Mouse (Mus musculus): ENCODE measurements at regions not wholly inside any gene's neighbourhood (a gene's known extent, or its start where the extent isn't known, plus 50 kb on each side); places are given as distances from the start of the nearest gene placed in this dataset.

DNA sequence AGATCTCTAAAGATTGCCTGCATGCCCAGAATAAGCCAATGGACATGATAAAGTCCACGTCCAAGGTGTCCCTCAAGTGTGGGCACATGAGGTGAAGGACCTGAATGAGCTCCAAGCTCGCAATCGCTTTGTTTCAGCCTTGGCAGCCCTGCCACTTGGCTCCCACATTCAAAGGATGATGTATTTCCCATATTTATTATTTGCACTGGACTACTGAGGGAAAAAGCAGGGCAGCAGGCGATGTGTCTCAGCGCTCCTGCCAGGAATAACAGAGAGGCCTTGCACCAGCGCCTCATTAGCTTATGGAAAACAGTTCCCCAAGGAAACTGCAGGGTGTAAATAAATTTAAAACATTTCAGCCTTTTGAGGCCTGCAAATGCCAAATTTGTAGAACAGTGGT lies 106.6 kb upstream of the 2610301B20Rik start:
- Histone ChIP-seq H3K27ac (ENCODE audit: low read depth, low read length) (no peak overlapping the region), H3K9me3 (ENCODE audit: control insufficient read depth) (no peaks in the 10 kb centered on the region), H3K27me3 (replicated peaks; ENCODE audit: control insufficient read depth, insufficient read depth, low read length) (no peaks in the 10 kb centered on the region), H3K9ac (ENCODE audit: low read depth, low read length) (no peak overlapping the region), H3K36me3 (ENCODE audit: control insufficient read depth, insufficient read depth) (no peaks in the 10 kb centered on the region), H3K4me2 (replicated peaks; ENCODE audit: low read depth) (no peak overlapping the region), H3K4me1 (replicated peaks; ENCODE audit: control insufficient read depth, insufficient read depth, low read length) (no peaks in the 10 kb centered on the region), H3K4me3 (ENCODE audit: low read depth, low read length) (no peak overlapping the region)
- ATAC-seq: no peak
- 80% methylated on average over 6 of the region's 6 CpGs for WGBS
- no peak for TF ChIP-seq CTCF (IDR thresholded peaks at IDR 0.05; ENCODE audit: low read depth)

DNA sequence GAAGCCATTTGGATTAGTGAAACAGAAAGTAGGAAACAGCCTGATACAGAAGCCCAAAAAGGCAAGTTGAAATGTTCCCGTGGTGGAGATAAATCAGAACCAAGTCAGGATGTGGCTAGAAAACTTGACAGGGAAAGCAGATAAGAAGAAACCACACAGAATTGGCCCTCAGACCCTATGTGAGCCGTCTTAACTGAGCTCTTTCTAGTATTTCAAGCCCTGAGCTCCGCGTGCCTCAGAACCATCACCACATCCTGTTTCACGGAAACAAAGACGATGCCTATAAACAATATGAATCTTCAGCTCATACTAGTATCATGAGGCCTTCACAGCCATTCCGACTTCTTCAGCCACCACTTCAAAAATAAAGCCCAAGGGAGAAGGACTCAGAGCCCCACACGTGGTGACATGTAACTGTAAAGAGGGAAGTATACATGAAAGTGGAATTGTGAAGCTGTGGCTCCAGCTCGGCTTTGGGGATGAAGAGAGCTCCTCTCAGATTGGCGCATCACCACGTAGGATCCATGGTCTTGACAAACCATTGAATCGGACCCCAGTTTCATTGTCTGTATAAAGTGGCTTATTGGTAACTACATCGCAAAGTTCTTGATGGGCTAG lies 104.2 kb upstream of the 2610301B20Rik start:
- WGBS: 88% methylated on average over 13 of the region's 13 CpGs
- Histone ChIP-seq H3K27me3 (replicated peaks; ENCODE audit: control insufficient read depth, insufficient read depth, low read length) (no peaks in the 10 kb centered on the region), H3K9me3 (ENCODE audit: control insufficient read depth) (no peaks in the 10 kb centered on the region), H3K4me3 (ENCODE audit: low read depth, low read length) (no peak overlapping the region), H3K36me3 (ENCODE audit: control insufficient read depth, insufficient read depth) (no peaks in the 10 kb centered on the region), H3K4me2 (replicated peaks; ENCODE audit: low read depth) (no peak overlapping the region), H3K9ac (ENCODE audit: low read depth, low read length) (no peak overlapping the region), H3K4me1 (replicated peaks; ENCODE audit: control insufficient read depth, insufficient read depth, low read length) (no peaks in the 10 kb centered on the region), H3K27ac (ENCODE audit: low read depth, low read length) (no peak overlapping the region)
- no peak for ATAC-seq
- no peak for TF ChIP-seq CTCF (IDR thresholded peaks at IDR 0.05; ENCODE audit: low read depth)

DNA sequence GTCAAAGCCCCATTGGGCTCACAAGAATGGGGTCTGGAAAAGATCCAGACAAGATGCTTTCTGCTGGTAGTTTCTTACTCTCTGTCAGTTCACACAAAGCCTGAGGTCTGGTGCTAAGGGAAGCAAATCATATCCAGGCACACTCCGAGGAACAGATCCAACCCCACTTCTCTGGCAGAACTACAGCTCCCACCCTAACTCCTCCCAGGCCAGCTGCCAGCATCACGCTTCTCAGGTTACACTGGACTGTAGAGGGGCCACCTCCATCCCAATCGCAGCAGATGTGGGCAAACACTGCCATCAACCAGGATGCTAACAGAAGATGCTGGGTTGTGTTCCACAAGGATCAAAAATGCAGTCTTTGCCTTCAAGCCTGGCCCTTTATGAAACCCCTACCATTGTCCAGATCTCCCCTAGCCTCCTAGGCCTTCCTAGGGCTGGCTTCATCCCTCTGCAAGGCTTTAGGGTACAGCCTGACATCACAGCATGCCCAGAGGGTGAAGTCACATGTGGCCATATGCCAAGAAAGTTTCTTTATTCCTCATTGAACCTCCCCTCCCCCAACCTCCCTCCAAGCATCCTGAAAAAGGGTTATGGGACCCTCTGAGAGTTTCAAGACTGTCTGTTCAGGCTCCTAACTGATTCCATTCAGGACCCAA lies 99.6 kb upstream of the 2610301B20Rik start:
- no peak overlapping the region for H3K9ac ChIP-seq (ENCODE audit: low read depth, low read length)
- no peak overlapping the region for H3K27ac ChIP-seq (ENCODE audit: low read depth, low read length)
- H3K4me2 ChIP-seq (replicated peaks; ENCODE audit: low read depth): no peak overlapping the region
- WGBS: 22% methylated on average over 3 of the region's 3 CpGs
- H3K9me3 ChIP-seq (ENCODE audit: control insufficient read depth): no peaks in the 10 kb centered on the region
- no peak overlapping the region for H3K4me3 ChIP-seq (ENCODE audit: low read depth, low read length)
- ATAC-seq: no peak
- H3K27me3 ChIP-seq (replicated peaks; ENCODE audit: control insufficient read depth, insufficient read depth, low read length): no peaks in the 10 kb centered on the region
- H3K4me1 ChIP-seq (replicated peaks; ENCODE audit: control insufficient read depth, insufficient read depth, low read length): no peaks in the 10 kb centered on the region
- no peaks in the 10 kb centered on the region for H3K36me3 ChIP-seq (ENCODE audit: control insufficient read depth, insufficient read depth)
- no peak for TF ChIP-seq CTCF (IDR thresholded peaks at IDR 0.05; ENCODE audit: low read depth)

DNA sequence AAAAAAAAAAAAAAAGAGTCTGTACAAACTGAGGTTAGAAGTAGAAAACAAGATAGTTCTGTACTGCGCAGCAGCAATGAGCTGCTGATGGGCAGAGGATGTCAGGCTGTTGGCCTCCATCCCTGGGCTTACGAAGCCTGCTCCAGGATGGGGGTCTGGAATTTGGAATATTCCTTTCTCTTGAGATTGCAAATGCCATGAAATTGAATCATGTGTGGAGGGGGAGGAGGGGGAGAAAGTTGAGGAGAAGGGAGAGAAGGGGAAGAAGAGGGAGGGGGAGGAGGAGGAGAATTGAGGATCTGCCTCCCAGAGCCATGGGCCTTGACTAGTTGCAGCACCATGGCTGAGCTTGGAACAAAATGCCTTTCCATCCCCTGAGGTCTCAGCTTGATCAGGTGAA lies 87.6 kb upstream of the 2610301B20Rik start:
- TF ChIP-seq CTCF (IDR thresholded peaks at IDR 0.05; ENCODE audit: low read depth): no peak
- ATAC-seq: no peak
- H3K27me3 ChIP-seq (replicated peaks; ENCODE audit: control insufficient read depth, insufficient read depth, low read length): no peaks in the 10 kb centered on the region
- no peak overlapping the region for H3K9ac ChIP-seq (ENCODE audit: low read depth, low read length)
- H3K4me3 ChIP-seq (ENCODE audit: low read depth, low read length): no peak overlapping the region
- no peaks in the 10 kb centered on the region for H3K4me1 ChIP-seq (replicated peaks; ENCODE audit: control insufficient read depth, insufficient read depth, low read length)
- no peak overlapping the region for H3K4me2 ChIP-seq (replicated peaks; ENCODE audit: low read depth)
- no peaks in the 10 kb centered on the region for H3K9me3 ChIP-seq (ENCODE audit: control insufficient read depth)
- WGBS: 82% methylated on average over 2 of the region's 2 CpGs
- no peak overlapping the region for H3K27ac ChIP-seq (ENCODE audit: low read depth, low read length)
- H3K36me3 ChIP-seq (ENCODE audit: control insufficient read depth, insufficient read depth): no peaks in the 10 kb centered on the region

DNA sequence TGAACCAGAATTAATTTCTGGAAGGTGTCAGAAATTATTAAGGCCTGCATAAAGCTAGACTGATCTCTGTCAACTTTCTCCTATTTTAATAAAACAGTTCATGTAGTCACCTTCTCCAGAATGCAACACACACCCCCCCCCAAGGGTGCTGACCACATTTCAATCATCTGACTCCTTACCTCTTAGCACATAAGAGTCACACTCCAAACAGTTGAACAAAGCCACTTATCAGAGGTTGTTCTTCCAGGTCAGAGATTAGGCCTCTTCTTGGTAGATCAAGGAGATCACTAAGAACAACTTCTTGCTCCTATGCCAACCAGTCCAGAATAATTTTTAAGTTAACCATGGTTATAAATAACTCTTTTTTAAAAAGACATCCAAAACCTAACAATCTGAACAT lies 86.0 kb upstream of the 2610301B20Rik start:
- ATAC-seq: no peak
- H3K4me3 ChIP-seq (ENCODE audit: low read depth, low read length): no peak overlapping the region
- no peak overlapping the region for H3K27ac ChIP-seq (ENCODE audit: low read depth, low read length)
- H3K9ac ChIP-seq (ENCODE audit: low read depth, low read length): no peak overlapping the region
- no peak for TF ChIP-seq CTCF (IDR thresholded peaks at IDR 0.05; ENCODE audit: low read depth)
- no peaks in the 10 kb centered on the region for H3K27me3 ChIP-seq (replicated peaks; ENCODE audit: control insufficient read depth, insufficient read depth, low read length)
- H3K4me2 ChIP-seq (replicated peaks; ENCODE audit: low read depth): no peak overlapping the region
- H3K4me1 ChIP-seq (replicated peaks; ENCODE audit: control insufficient read depth, insufficient read depth, low read length): no peaks in the 10 kb centered on the region
- no peaks in the 10 kb centered on the region for H3K9me3 ChIP-seq (ENCODE audit: control insufficient read depth)
- H3K36me3 ChIP-seq (ENCODE audit: control insufficient read depth, insufficient read depth): no peaks in the 10 kb centered on the region

DNA sequence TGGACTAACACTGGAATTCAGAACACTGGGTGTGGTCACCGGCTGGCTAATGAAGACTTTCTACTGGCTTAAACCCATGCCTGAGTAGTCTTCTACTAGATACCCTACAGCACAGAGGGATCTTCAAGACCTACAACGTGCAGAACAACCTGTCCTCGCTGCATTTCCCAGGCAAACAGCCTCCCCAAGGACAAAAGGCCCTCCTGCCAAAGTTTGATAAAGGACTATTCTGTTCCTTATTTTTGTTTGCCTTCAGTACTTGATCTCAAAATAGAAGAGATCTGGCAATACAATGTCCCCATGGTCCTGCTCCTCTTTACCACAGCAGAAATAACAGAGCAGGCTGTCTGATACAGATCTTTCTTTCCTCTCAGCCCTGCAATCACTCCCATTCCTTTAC lies 85.2 kb upstream of the 2610301B20Rik start:
- Histone ChIP-seq H3K4me3 (ENCODE audit: low read depth, low read length) (no peak overlapping the region), H3K4me2 (replicated peaks; ENCODE audit: low read depth) (no peak overlapping the region), H3K9ac (ENCODE audit: low read depth, low read length) (no peak overlapping the region), H3K4me1 (replicated peaks; ENCODE audit: control insufficient read depth, insufficient read depth, low read length) (no peaks in the 10 kb centered on the region), H3K36me3 (ENCODE audit: control insufficient read depth, insufficient read depth) (no peaks in the 10 kb centered on the region), H3K27me3 (replicated peaks; ENCODE audit: control insufficient read depth, insufficient read depth, low read length) (no peaks in the 10 kb centered on the region), H3K9me3 (ENCODE audit: control insufficient read depth) (no peaks in the 10 kb centered on the region), H3K27ac (ENCODE audit: low read depth, low read length) (no peak overlapping the region)
- ATAC-seq: no peak
- WGBS: 64% methylated on average over 3 of the region's 3 CpGs
- TF ChIP-seq CTCF (IDR thresholded peaks at IDR 0.05; ENCODE audit: low read depth): no peak

Measured in intestine, postnatal 0 days (tissue).